Mouse (Mus musculus) embryonic stem cell, embryonic (primary cell): ENCODE data around the gene Ttll4.

Experiments used
- CTCF ChIA-PET, 4 experiments: fragments of 300-600 bp in 2 of 4; fragments of 350-600 bp in 2 of 4; sonication (Branson Sonifier 250); formaldehyde crosslinking; loops; one replicate each; lab custom pipeline; 2022; ENCODE audit warnings: inconsistent platforms in 2 of 4; lab: Charles Lee
- POLR2A ChIA-PET, 4 experiments: fragments of 300-600 bp in 2 of 4; fragments of 350-600 bp in 2 of 4; sonication (Branson Sonifier 250); formaldehyde crosslinking; loops; one replicate each; lab custom pipeline; 2022; ENCODE audit warnings: antibody characterized with exemption in 4 of 4, inconsistent platforms in 1 of 4; lab: Charles Lee

The Ttll4 gene

DNA sequence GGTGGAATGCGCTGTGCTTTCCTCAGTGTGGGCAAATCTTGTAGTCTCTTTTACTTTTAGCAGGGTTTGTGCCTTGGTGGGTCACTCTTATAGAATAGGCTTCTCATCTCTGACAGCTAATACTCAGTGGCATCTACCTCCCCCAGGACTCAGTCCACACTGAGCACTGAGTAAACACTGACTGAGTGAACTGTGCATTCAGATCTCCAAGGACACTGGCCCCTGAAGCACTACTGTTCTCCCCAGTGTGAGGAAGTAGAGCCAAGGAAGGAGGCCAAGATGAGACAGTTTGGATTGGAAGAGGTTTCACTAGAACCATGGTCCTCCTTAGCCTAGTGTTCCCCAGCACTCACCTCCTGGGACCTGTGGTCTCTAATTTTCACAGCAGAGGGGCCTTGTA, 36.8 kb downstream of the Ttll4 start:
- POLR2A ChIA-PET: interaction anchor here in 2 of 4 experiments (0.6 to 1.6 kb wide), 3 partner anchors 8 to 1930 kb away, joined by 5 to 6 read pairs (median 6); no protein-coding TSS in a partner anchor
- CTCF ChIA-PET: no interaction called here

DNA sequence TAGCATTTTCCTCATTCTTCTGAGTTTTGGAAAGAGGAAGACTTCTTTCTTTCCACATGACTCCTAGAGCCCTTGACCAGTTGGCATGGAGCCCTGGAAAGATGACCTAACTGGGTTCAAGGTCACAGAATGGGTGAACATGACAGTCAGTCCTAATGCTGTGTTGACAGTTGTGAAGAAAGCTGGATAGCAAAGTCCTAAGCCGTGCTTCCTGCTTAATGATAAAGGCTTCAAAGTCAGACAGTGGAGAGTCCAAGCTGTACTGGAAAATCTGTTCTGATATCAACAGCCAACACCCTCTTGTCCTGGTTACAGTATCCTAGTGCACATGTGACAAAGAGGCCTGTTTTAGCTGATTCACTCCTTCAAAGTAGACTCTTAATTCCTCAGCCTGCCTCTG, 37.2 kb downstream of the Ttll4 start:
- ChIA-PET CTCF (no interaction called here), POLR2A (interaction anchor here in 2 of 4 experiments (1.5 to 1.6 kb wide), 2 partner anchors 10 to 14 kb away, joined by 4 to 5 read pairs; partner anchors contain the start of gene Cyp27a1 (in 1 of the 2))

DNA sequence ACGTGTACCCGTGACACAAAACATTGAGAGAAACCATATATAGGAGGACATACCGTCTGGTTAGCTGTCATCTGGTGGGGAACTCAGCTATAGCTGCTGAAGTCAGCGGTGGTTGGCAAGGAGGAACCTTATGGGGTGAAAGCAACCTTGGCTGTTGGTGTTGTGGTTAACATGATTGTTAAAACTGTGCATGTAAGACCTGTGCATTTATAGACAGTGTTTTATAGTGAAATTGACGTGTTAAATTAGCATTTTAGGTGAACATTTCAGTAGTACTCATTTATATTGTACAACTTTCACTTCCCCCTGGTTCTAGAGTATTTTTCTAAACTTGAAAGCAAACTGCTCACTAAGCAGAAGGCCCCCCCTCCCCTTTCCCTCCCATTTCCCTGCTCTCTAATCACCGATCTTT, 40.6 kb downstream of the Ttll4 start:
- CTCF ChIA-PET: no interaction called here
- POLR2A ChIA-PET: interaction anchor here in 1 of 4 experiments (0.7 kb wide), 1 partner anchor 27 kb away, joined by 3 read pairs; no protein-coding TSS in a partner anchor

DNA sequence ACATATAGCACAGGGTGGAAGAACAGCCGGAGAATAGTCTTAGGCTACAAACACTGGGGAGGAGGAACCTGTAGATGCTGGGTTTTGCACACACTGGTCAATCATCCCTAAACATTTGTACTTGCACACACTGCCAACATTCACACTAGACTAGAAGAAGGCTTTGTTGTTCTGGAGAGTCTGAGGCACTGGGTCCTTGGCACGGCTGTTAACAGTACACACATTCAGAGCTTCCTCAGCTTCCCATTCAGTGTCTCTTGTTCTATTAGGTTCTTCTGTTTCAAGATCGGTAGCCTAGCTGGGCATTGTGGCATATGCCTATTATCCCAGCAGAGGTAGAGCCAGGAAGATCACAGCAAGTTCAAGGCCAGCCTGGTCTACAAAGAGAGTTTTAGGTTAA, 42.6 kb downstream of the Ttll4 start:
- CTCF ChIA-PET: no interaction called here

DNA sequence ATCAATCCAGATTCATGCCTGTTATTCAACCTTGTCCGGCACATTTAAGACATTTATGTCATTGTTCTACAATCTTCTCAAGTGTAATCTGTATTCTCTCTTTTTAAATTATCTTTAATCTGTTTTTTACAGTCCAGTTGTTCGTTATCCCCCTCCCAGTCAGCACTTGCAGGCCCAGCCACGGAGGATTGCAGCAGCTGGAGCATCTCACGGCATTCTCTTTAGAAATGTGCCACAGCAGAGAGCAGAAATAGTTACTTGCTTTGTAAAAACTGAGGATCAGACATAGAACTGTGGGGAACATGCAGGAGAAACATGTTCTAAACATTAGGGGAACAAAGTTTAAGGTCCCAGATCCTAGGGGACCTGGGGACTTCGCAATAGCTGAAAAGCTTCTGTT, 43.5 kb downstream of the Ttll4 start:
- ChIA-PET CTCF (interaction anchor here in 1 of 4 experiments (0.5 kb wide), 1 partner anchor 308 kb away, joined by 3 read pairs; no protein-coding TSS in a partner anchor), POLR2A (interaction anchor here in 2 of 4 experiments (1.1 to 1.3 kb wide), 2 partner anchors 9 kb away, joined by 3 read pairs; no protein-coding TSS in a partner anchor)

More for the DNA sequence above, 42.6 kb downstream of the Ttll4 start:
- POLR2A ChIA-PET: interaction anchor here in 2 of 4 experiments (0.5 to 1.1 kb wide), 2 partner anchors 8 to 43 kb away, joined by 3 to 5 read pairs; partner anchors contain the start of gene Ttll4 (in 1 of the 2)

DNA sequence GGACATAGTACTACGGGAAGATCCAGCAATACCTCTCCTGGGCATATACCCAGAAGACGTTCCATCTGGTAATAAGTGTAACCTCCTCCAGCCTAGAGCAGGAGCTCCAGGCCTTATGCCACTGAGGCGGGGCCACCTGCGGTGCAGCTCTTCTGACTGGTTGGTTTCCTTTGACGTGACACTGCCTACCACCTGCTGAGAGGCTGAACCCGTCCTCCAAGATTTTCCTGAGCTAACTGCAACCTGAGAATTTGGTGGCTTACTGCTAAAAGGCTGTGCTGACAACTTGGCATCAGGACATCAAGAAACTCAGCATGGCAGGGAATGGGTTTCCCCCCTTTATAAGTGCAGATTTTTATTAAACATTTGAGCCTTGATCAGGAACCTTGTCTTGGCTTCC, 48.0 kb downstream of the Ttll4 start:
- ChIA-PET POLR2A (interaction anchor here in 1 of 4 experiments (0.7 to 1.2 kb wide), 2 partner anchors 11 to 39 kb away, joined by 3 to 5 read pairs; no protein-coding TSS in a partner anchor), CTCF (interaction anchor here in 1 of 4 experiments (0.9 to 1.2 kb wide), 2 partner anchors 14 to 49 kb away, joined by 3 read pairs; no protein-coding TSS in a partner anchor)

DNA sequence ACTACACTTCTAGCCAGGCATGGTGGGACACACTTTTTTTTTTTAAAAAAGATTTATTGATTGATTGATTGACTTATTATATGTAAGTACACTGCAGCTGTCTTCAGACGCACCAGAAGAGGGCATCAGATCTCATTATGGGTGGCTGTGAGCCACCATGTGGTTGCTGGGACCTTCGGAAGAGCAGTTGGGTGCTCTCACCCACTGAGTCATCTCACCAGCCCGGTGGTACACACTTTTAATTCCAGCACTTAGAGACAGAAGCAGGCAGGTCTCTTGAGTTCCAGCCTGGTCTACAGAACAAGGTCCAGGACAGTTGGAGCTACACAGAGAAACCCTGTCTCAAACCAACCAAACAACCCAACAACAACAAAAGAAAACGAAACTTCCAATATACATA, 50.5 kb downstream of the Ttll4 start:
- ChIA-PET CTCF (interaction anchor here in 2 of 4 experiments (0.7 to 1.2 kb wide), 2 partner anchors 12 to 47 kb away, joined by 3 to 4 read pairs; no protein-coding TSS in a partner anchor), POLR2A (interaction anchor here in 2 of 4 experiments (1.3 to 2.1 kb wide), 3 partner anchors 10 to 16 kb away, joined by 3 to 7 read pairs (median 5); no protein-coding TSS in a partner anchor)

DNA sequence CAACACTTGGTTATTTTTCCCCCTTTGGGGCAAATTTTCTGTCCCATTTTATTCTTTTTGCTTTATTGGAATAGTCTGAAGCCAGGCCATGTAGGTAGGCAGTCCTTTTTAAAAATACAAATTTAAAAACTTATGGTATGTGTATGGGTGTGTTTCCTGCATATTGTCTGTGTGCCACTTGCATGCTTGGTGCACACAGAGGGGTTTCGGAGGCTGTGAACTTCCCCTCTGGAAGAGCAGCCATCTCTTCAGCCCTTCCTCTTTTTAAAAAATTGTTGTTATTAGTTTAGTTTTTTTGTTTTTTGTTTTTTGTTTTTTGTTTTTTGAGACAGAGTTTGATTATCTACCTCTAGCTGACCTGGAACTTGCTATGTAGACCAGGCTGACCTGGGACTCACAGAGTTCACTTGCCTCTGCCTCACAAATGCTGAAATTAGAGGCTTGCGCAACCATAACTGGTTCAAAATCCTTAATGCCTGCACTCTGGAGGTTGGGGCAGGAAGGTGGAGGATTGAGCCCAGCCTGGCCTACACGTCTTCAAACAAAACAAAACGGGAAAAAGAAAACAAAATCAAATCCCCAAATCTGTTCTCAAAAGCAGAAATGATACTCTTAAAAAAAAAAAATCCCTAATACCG, 51.0 kb downstream of the Ttll4 start:
- CTCF ChIA-PET: interaction anchor here in 3 of 4 experiments (0.7 to 1.7 kb wide), 10 partner anchors 10 to 539 kb away, joined by 3 to 12 read pairs (median 4); partner anchors contain the start of genes Prkag3 (in 1 of the 3), Rnf25 (in 1 of the 3) and Stk36 (in 1 of the 3)
- POLR2A ChIA-PET: interaction anchor here in 3 of 4 experiments (0.7 to 2.2 kb wide), 16 partner anchors 9 to 260 kb away, joined by 3 to 7 read pairs (median 4); partner anchors contain the start of genes Ttll4 (in 2 of the 3), Bcs1l (in 1 of the 3), Cnot9 (in 1 of the 3) and Wnt6 (in 1 of the 3)

DNA sequence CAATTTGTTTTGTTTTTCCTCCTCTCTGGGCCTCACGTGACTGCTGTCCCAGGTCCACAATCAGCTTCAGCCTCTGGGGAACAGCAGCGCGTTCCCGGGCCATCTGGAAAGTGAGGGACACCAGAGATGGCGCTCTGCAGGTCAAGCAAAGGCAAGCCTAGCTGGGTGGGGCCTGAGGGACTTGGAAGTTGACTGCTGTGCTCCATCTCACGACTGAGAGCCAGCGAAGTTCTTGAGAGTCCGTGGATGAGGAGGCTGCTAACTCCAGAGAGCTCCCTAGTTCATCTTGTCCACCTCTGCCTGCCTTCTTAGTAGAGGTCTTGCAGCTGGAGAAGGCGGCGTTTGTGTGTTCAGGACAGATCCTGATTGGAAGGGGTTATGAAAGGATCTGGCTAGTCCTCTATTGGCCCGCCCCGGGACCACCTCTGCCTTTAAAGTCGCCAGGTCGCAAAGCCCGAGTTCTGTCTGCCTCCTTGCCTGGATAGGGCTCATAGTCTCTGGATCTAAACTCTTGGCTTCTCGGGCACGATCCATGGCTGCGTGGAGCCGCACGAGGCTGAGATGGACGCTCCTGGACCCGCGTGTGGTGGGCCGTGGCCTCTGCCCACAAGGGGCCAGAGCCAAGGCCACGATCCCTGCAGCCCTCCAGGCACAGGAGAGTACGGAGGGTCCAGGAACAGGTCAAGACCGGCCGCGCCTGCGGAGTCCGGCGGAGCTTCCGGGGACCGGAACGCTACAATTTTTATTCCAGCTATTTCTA, 51.7 kb downstream of the Ttll4 start, which contains the start of gene Cyp27a1:
Gene Cyp27a1 (plus strand): TSS at position 476 of the 760 bp plus-strand sequence.
- CTCF ChIA-PET: interaction anchor here in 3 of 4 experiments (0.7 to 1.7 kb wide), 12 partner anchors 10 to 538 kb away, joined by 3 to 12 read pairs (median 4); partner anchors contain the start of genes Prkag3 (in 1 of the 3), Rnf25 (in 1 of the 3) and Stk36 (in 1 of the 3)
- POLR2A ChIA-PET: interaction anchor here in 3 of 4 experiments (0.5 to 2.2 kb wide), 22 partner anchors 9 to 316 kb away, joined by 3 to 10 read pairs (median 4); partner anchors contain the start of genes Ttll4 (in 2 of the 3), Bcs1l (in 1 of the 3), Cnot9 (in 1 of the 3) and Wnt6 (in 1 of the 3)

DNA sequence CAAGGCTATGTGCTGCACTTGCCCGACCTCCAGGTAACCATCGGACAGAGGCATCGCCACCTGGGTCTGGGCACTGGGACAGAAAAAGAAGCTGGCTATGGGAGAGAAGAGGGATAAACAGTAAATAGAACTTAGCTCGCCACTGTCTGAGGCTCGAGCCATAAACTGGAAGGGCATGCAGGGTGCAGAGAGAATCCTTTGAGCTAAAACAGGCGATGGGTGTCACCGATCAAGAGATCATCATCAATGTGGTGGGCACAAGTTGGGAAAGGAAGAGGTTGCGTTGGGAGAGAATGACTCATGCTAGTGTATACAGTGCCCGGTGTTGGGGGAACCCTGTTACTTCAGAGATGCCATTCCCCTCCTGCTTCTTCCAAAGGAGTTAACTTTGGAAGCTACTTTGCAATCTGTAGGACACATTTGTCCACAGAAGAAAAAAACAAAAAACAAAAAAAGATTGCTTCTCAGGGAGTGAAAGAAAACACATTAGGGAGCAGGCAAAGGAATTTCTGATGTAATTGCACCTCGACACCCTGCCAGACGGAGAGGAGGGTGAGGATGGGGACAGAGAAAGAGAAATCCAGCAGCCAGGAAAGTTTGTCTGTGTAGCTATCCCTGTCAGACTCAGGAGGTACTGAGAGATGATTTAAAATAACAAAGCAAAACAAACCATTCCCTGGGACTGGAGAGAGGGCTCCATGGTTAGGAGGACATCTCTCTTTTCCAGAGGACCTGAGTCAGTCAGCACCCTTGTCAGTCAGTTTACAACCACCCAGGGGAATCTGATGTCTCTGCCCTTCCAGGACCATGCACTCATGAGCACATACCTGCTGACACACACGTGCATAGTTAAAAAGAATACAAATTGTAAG, 52.5 kb downstream of the Ttll4 start:
- CTCF ChIA-PET: interaction anchor here in 3 of 4 experiments (0.7 to 1.7 kb wide), 9 partner anchors 9 to 113 kb away, joined by 3 to 12 read pairs (median 4); partner anchors contain the start of genes Prkag3 (in 1 of the 3), Rnf25 (in 1 of the 3) and Stk36 (in 1 of the 3)
- POLR2A ChIA-PET: interaction anchor here in 3 of 4 experiments (0.7 to 2.2 kb wide), 19 partner anchors 9 to 316 kb away, joined by 3 to 7 read pairs (median 4); partner anchors contain the start of genes Ttll4 (in 2 of the 3), Bcs1l (in 1 of the 3), Cnot9 (in 1 of the 3) and Wnt6 (in 1 of the 3)

DNA sequence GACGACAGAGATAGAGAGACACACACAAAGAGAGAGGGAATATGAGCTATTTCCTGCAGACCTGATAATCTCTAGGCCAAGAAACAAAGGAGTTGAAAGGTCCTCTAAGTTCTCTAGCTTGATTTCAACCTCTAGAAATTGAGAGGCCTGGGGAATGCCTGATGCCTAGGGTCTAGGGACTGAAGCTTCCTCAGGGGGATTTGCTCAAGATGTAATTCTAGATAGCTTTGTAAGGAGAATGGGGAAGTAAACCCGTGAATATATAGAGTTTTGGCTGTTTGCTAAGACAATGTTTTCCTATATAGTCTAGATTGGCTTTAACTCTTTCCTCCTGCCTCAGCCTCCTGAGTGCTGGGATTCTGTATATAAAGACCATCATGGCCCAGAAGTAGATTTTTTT, 53.4 kb downstream of the Ttll4 start:
- CTCF ChIA-PET: interaction anchor here in 3 of 4 experiments (0.7 to 1.5 kb wide), 3 partner anchors 9 to 301 kb away, joined by 3 to 4 read pairs (median 4); no protein-coding TSS in a partner anchor
- POLR2A ChIA-PET: interaction anchor here in 3 of 4 experiments (0.7 to 2.2 kb wide), 6 partner anchors 10 to 209 kb away, joined by 3 to 7 read pairs (median 6); partner anchors contain the start of genes Bcs1l (in 1 of the 3), Cnot9 (in 1 of the 3), Ttll4 (in 1 of the 3) and Zfp142 (in 1 of the 3)

DNA sequence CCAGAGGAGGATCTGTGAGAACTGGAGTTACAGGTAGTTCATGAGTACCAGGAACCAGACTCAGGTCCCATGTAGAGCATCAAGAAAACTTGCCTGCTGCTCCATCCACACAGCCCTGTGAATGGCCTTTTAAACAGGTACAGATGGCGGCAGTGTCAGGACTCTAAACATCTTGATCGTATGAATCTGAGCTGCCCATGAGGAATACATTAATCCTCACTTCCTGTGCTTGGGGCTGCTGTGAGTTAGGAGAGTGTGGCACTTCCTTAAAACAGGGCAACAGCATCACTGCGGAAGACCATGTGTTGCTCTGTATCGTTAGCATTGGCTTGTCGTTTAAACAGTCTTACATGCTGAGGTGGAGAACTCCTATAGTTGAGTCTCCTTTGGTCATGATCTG, 53.9 kb downstream of the Ttll4 start:
- CTCF ChIA-PET: interaction anchor here in 2 of 4 experiments (0.5 to 1.5 kb wide), 3 partner anchors 8 to 178 kb away, joined by 3 to 4 read pairs (median 3); partner anchors contain the start of gene Cryba2 (in 1 of the 2)
- POLR2A ChIA-PET: interaction anchor here in 1 of 4 experiments (0.7 kb wide), 1 partner anchor 133 kb away, joined by 5 read pairs; no protein-coding TSS in a partner anchor

DNA sequence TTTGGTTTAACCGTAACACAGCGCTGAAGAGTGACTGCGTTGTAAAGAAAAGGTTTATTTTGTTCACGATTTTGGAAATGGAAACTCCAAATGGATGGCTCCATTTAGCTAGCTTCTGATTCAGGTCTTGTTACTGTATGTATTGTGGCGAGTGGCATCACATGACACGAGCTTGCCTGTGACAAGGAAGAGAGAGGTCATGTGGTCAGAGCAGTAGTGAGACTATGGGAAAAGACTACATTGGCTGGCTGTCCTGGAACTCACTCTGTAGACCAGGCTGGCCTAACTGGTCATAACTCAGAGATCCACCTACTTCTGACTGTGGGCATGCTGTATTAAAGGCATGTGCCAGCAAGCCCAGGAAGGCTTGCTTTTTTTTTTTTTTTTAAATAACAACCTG, 54.3 kb downstream of the Ttll4 start:
- ChIA-PET CTCF (interaction anchor here in 1 of 4 experiments (0.5 to 0.7 kb wide), 2 partner anchors 72 to 177 kb away, joined by 3 read pairs; partner anchors contain the start of gene Cryba2), POLR2A (no interaction called here)

DNA sequence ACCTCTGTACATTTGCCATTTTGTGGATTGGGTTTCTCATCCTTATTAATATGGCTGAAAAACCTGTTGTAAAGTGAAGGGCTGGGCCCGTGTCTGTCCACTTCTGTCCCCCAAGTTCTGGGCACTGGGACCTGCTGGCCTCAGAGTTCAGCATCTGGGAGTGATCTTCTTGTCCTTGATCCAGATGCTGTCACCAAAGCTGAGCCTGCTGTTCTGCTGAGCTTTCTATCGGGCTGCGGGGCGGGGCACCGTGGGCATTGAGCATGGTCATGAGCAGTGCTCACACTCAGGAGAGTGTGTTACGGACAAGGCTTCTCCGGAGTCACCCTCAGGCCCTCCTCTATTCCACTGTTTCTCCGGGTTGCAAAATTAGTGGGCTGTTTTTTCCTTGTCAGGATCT, 56.6 kb downstream of the Ttll4 start:
- ChIA-PET POLR2A (no interaction called here), CTCF (no interaction called here)

DNA sequence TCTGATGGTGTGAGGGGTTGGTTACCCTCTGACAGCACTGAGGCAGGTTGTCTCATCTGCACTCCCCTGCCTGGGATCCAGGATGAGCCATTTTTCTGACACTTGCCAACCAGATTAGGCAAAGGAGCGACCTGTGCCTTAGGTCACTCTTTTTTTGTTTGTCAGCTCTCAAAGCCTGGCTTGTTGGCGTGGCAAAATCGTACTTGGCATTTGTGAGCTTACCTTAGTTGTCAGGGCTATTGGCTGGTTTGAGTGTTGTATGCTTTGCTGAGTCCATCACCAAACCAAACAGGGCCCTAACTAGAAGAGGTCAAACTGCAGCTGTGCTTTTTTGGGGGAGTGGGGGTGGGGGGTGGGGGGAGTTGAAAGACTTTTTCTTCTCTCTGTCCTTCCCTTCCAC, 57.7 kb downstream of the Ttll4 start:
- POLR2A ChIA-PET: interaction anchor here in 1 of 4 experiments (0.6 kb wide), 1 partner anchor 167 kb away, joined by 4 read pairs; no protein-coding TSS in a partner anchor

DNA sequence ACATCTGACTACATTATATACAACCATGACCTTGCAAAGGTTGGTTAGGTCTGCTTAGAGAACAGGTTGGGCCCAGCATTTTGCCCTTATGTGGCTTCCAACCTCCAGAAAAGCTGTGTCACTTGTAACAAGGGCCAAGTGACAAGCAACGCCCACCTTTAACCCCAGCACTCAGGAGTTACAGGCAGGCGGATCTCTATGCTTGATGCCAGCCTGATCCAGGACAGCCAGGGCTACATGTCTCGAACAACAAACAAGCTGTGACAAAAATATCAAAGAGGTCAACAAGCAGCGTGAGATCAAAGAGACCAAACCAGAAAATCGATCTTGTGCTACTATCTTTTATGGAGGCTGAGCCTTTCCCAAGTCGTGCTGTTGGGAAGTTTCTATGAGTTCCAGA, 60.1 kb downstream of the Ttll4 start:
- ChIA-PET POLR2A (interaction anchor here in 2 of 4 experiments (1.4 kb wide), 2 partner anchors 9 kb away, joined by 4 to 5 read pairs; partner anchors contain the start of gene Cyp27a1 (in 1 of the 2)), CTCF (interaction anchor here in 1 of 4 experiments (2.1 to 2.5 kb wide), 2 partner anchors 8 to 35 kb away, joined by 6 to 12 read pairs; partner anchors contain the start of gene Cyp27a1)

More for the DNA sequence above, 57.7 kb downstream of the Ttll4 start:
- CTCF ChIA-PET: interaction anchor here in 1 of 4 experiments (0.6 to 1.4 kb wide), 2 partner anchors 89 to 139 kb away, joined by 3 to 4 read pairs; no protein-coding TSS in a partner anchor
